Mouse (Mus musculus): Measurements from ENCODE around the gene Ppm1g.

The Ppm1g gene

DNA sequence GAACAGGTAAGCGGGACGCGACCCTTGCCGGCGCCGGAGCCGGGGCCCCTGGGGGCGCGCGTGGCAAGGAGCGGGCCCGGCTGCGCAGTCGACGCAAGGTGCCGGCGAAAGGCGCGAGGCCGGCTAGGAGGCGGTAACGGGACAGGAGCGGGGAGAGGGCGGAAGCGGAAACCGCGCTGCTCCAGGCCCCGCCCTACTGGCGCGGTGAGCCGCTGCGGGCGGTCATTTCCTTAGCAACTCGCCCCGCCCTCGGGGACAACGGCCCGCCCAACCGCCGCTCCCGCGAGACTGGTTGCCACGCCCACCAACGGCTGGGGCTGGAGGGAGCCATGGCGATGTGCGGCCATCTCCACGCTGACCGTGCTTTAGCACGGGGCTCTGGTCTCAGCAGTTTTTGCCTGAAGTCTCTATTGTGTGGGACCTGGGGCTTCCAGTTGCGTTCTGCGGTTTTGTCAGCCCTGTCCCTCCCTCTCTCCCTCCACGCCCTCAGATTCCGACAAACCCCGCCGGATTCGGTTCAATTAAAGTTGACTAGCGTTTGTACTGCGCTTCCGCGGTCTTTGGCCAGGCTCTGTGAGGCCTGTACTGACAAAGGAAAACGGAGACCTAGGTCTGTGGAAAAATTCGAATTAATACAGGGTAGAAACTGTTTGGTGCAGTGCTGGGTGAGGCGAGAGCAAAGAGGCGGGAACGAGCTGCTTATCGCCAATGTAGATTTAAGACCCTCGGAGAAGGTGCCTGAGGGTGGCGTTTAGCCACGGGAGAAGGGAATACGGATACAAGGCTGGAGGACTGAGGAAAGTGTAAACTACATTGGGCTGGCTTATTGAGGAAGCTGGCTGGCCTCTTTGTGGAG lies at the start of gene Ppm1g:
Gene Ppm1g, minus strand, starts transcription at position 240 of the 856 bp plus-strand sequence.
- peak; percentile 98 for DNase-seq (ENCODE audit: low spot score in 2 of 2)

DNA sequence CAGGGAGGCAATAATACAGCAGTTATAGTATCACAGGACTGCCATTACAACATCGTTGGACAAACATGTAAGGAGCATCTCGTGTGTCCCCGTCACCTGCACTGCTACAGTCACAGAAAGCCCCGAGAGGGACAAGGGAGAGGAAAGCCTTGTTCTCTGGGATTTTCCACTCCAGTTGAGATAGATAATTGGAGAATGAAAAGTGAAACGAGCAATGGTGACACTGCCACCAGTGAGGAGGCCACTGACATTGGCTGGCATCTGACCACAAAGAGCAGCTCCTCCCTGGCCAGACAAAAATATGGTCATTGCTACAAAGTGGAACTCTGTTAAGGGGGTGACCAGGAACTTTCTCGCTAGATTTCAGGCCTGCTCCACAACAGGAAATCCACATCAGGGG lies 47.2 kb upstream of the Ppm1g start:
- no peak for DNase-seq (ENCODE audit: low spot score in 2 of 2)

DNA sequence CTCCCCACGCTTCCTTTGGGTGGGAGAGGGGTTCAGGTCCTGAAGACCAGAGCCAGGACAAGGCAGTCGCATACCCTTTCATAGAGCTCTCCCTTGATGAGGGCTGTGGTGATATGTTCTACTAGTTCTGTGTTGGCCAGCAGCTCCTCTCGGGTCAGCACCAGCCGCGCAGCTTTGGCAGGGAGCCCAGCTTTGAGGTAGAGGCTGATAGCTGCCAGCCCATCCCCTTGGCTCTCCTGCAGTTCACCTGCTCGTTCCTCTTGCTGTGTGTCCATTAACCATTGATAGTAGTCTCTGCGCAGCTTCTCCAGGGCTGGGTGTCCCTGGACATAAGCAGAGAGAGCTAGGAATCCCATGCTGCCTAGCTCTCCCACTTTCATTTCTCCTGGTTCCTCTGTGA lies 45.6 kb upstream of the Ppm1g start:
- no peak for DNase-seq (ENCODE audit: low spot score in 2 of 2)

DNA sequence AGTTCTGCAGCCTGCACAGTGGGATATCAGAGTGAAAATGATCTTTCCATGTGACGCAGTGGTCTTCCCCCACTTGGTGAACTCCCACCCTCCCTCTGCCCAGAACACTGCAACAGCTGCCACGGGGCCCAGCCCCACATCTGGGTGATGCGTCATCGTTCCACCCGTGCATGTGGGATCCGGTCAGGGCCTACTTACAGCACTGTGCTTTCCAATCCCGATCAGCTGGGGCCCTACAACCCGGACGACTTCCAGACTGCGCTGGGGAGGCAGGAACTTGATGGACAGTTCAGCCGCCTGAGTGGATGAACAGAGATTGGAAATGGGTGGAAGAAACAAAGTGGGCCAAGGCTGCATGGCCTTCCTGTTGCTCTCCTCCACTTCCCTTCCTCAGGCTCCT lies 37.1 kb upstream of the Ppm1g start:
- no peak for DNase-seq (ENCODE audit: low spot score in 2 of 2)

DNA sequence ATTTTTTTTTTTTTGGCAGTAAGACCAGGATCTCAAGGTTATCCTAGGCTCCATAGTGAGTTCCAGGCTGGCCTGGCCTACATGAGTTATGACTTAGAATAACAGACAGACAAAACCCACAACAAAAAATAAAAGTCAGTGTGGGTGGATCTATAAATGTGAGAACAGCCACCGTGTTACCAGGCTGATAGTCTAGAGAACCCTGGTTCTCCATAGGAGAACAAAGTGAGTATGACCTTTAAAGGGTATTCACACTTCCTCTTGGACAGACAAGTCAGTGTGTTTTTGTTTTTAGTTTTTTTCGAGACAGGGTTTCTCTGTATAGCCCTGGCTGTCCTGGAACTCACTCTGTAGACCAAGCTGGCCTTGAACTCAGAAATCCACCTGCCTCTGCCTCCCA lies 35.5 kb upstream of the Ppm1g start:
- no peak for DNase-seq (ENCODE audit: low spot score in 2 of 2)

DNA sequence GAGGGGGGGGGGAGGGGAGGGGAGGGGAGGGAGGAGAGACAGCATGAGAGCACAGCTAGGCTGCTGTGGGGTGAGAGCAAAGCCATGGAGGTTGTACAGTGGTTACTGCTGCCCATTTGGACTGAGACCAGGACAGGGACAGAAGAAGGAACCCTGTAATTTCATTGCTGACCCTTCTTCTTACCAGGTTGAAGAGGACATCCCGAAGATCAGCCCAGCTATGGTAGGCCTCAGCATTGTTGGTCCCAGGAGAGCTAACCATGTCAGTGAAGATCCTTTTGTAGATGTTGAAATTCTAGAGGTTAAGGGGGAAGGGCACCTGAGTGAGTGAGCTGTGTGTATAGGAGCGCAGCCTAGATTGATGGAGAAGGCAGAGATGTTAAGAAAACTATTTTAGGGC lies 34.9 kb upstream of the Ppm1g start:
- DNase-seq (ENCODE audit: low spot score in 2 of 2): no peak

DNA sequence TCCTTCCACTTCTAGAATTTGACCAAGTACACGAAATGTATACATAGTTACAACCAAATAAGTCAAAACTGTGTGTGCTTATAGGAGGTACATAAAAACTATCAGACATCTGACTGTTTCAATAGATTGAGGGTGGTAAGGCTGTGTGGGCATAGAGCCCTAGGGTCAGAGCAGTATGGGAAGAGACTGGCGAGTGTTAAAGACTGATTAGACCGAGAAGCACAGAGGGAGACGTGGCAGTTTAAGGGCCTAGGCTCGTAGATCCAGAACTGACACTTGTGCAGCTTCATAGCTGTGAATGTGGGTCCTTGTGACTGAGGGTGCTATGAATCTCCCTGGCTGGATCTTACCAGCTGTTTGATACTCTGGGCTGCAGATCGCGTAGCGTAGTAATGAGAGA lies 34.4 kb upstream of the Ppm1g start:
- DNase-seq (ENCODE audit: low spot score in 2 of 2): no peak

DNA sequence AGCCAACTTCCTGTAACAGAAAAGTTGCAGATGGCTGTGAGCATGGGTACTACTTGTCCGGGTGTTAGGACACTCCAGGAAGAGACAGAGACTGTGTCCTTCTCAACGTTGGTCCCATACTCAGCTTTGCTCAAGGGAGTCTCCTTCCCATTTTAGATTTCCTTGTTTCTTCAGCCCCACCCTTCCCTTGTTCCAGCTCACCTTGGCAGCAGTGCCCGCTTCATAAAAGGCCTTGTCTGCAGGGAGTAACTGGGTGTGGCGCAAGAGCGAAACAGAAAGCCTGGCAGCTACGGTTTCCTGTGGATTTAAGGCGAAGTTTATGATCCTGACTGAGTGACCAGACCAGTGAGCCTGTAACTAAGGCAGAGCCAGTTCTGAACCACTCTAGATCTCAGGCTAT lies 34.0 kb upstream of the Ppm1g start:
- peak; percentile 48 to 76 for DNase-seq (ENCODE audit: low spot score in 2 of 2)

DNA sequence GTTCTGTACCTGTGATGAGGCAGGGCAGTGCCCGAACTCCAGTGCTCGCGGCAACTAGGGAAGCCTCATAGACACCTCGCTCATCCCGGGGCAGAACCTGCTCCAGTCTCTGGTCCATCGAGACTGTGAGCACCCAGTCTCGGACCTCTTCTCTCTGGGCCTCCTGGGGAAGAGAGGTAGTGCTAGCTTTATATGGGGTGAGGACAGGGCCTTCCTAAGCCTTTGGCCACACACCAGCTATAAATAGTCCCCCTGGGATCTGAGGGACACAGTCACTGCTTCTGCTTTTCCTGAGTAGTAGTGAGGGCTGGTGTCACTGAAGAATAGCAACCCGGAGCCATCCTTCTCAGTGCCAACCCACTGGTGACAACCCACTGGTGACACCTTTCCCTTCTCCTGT lies 33.3 kb upstream of the Ppm1g start:
- DNase-seq (ENCODE audit: low spot score in 2 of 2): no peak

DNA sequence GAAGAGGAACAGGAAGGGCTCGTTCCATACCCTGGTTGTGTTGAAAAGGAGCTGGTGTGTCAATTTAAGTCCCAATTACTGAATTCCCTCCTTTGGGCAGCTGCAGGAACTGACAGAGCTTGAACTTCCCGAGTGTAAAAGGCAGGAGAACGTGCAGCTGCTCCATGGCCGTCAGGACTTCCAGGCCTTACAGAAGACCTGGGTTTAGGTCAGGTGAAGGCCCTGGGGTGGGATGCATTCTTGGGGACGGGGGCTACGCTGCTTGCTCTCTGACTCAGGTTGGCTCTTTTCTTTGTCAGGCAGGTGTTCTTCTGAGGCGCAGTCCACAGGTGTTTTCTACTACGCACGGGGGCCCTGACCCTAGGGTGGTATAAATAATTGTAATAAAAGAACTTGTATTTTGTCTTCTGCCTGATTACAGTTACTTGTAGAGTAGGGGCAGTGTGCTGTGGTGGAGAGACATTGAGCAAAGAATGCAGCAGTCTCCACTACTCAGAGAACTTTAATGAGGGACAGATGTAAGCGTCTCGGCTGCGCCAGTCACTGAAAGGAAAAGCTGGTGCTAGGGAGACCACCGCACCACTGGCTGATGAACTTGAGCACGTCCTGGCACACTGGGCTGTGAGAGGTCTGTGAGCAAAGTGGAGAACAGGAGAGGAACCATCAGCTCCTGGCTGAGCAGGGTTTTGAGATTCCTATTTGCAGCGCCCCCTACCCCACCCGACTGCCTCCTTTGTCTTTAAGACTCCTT lies 32.5 kb upstream of the Ppm1g start:
- DNase-seq (ENCODE audit: low spot score in 2 of 2): no peak

DNA sequence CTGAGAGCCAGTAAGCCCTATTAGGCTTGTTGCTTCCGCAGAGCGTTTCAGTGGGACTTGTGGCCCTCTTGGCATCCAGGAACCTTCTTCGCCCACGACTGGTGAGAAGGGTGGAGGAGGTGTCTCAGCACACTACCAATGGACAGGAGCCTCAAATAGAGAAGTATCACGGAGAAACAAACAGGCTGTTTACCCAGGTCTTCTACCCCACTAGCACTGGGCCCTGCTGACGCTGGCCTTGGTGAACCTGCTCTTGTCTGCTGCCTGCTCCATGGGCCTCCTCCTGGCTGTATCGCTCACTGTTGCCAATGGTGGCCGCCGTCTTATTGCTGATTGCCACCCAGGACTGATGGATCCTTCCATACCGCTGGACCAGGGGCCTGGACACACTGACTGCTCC lies 31.7 kb upstream of the Ppm1g start:
- DNase-seq (ENCODE audit: low spot score in 2 of 2): no peak

DNA sequence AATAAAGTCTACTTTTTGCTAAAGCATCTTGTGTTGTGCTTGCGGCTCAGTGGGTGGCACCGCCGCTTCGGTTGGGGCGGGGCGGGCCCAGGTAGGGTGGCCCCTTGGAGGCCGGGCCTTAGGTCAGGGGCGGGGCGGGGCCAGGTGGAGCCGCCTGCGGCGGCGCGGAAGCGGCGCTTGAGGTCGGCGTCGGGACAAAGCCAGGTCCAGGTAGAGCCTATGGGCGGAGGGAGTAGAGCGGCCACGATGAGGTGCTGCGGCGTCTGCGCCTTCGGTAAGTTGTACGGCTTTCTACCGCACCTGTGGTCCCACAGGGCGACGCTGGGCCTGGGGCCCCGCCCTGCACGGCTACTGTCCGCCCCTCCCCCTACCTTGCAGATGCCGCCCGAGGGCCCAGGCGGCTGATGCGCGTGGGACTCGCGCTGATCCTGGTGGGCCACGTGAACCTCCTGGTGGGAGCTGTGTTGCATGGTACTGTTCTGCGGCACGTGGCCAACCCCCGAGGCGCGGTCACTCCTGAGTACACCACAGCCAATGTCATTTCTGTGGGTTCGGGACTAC lies 31.1 kb upstream of the Ppm1g start, which contains the start of gene Krtcap3:
Gene Krtcap3, plus strand, starts transcription at position 151 of the 561 bp plus-strand sequence.
- DNase-seq (ENCODE audit: low spot score in 2 of 2): peak; percentile 68 to 72

DNA sequence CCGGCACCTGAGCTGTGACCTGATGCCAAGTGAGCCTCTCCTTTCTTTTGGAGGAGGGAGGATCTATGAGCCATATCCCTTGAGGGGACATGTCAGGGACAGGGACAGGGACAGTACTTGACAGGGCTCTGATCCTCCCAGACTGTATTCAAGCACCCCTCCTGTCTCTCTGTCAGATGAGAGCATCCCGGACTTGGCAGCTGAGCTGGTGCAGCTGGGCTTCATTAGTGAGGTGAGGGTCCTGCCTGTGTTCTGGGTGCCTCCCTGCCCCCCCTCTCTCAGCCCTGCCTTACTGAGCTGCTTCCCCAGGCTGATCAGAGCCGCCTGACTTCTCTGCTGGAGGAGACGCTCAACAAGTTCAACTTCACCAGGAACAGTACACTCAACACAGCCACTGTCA lies 30.2 kb upstream of the Ppm1g start:
- DNase-seq (ENCODE audit: low spot score in 2 of 2): no peak

DNA sequence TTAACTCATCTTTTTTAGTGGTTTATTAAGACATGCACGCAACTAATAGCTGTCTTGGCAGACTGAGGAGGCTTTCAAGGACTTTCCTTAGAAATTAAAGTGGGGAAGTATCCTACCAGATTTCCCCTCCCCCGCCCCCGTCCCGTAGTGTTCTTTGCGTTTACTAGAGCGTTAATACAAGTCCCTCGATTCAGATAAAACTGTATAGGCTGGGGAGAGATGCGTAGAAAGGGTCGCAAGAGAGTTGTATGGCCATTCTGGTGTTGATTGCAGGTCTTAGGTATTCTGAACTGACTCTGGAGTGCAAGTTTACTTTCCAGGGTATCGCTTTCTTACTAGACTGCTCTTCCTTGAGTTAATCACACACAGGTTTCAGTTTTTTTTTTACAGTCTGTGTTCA lies 21.7 kb upstream of the Ppm1g start:
- no peak for DNase-seq (ENCODE audit: low spot score in 2 of 2)

DNA sequence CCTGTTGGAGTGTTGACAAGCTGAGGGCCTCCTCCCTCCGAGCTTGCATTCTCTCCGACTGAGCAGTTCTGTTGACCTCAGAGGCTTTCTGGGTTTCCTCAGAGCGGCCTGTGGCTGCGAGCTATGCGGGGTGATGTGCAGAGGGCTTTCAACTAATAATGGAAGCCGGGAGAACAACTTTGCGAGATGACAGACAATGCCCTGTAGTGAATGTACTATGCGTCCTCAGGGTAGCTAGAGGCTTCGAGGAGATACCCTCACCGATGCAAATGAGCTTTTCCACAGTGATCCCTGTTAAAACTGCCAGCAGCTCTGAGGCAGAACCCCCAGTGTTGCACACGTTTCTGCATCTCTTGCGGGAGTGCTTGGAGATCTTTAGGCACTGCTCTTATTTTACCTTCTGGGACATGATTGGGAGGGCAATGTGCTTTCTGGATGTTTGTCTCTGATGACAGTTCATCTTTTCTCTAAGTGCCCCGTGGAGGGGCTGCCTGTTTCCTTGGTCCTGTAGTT lies 21.1 kb upstream of the Ppm1g start:
- no peak for DNase-seq (ENCODE audit: low spot score in 2 of 2)

DNA sequence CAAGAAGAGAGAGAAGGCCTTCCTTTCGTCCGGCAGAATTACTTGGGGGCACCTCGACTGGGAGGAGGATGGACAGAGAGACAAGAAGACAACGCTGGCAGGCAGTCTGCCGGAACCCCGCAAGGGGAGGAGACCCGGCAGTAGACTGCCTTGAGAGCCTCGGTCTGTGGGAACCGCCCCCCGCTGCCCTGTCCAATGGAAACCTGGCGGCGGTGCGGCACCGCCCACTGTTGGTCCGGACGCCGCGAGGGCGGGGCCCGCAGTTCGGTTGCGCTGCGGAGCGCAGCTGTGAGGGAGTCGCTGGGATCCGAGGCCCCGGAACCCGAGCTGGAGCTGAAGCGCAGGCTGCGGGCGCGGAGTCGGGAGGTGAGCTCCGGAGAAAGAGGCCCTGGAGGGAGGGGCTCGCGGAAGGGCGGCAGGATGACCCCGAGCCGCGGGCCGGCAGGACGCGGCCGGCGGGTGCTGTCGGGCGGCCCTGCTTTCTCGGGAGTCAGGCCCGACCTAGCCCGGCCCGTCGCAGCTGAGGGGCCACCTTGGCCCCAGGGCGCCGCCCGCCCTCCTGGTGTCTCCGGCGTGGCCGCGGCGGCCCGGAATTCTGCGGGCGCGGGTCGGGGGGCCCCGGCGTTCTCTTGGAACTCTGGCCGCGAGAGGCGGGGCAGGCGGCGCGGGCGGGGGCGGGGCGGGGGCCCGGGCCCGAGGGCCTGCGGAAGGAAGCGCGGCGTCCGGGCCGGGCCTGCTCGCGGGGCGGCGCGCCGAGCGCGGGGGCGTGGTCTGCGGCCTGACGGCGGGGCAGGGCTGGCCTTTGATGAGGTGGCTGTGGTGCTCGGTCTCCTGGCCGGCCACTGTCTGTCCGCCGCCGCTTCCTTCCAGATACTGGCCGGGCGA lies 20.4 kb upstream of the Ppm1g start, which contains the start of the genes Nrbp1 and Gm9970:
Gene Nrbp1, plus strand, starts transcription at position 228 of the 885 bp plus-strand sequence.
Gene Gm9970, minus strand, starts transcription at position 596 of the 885 bp plus-strand sequence.
- DNase-seq (ENCODE audit: low spot score in 2 of 2): peak; percentile 90 to 95

DNA sequence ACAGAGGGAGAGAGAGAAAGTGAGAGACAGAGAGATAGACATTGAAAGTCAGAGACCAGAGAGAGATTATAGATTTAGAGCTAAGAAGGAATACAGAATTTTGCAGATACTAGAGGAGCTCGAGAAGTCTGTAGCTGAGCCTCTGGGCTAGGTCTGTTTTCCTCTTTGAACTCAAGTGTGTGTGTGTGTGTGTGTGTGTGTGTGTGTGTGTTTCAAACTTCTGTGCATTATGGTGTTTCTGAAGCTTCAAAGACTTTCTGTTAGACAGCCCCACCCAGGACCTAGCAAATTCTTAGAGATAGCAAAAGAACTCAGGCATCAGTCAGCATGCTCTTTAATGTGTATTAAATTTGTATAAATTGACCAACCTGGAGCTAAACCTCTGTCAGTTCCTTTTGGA lies 6.2 kb upstream of the Ppm1g start:
- DNase-seq (ENCODE audit: low spot score in 2 of 2): no peak

DNA sequence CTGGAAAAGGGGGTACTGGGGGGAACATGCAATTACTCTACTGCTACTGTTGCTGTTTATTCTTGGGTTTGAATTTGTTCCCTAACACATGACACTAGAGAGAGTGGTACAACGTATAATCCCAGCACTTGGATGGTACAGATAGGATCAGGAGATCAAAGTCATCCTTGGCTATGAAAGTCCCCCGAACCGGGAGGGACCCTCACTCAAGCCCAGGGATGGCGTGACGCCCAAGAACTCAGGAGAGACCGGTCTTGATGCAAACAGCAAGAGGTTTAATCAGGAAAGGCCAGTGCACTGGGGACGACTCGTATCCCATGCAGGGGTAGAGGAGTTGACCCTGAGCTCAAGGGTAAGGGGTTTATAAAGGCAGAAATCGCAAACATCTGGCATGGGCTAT lies 2.2 kb upstream of the Ppm1g start:
- DNase-seq (ENCODE audit: low spot score in 2 of 2): no peak

DNA sequence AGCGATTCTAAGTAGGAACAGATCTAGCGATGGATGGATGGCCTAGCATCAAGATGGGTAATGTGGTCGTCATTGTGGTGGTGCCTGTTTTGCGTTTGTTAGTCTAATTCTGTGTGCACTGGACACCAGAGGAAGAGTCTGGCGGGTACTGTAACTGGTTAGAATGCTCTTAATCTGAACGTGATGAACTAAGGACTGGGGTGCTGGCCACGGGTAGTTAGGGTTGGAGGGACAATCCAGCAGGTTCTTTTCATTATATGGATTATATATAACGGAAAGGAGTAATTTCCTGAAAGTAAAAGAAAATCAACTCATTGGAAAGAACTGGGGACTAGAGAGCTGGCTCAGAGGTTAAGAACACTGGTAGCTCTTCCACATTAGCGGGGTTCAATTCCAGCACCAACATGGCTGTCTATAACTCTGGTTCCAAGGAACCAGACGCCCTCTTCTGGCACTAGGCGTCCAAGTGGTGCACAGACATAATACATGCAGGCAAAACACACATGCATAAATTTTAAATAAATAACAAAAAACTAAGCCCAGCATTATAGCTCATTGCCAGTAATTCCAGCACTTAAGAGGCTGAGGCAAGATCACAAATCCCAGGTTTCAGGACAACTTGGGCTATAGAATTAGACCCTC lies 938 bp upstream of the Ppm1g start:
- DNase-seq (ENCODE audit: low spot score in 2 of 2): no peak

DNA sequence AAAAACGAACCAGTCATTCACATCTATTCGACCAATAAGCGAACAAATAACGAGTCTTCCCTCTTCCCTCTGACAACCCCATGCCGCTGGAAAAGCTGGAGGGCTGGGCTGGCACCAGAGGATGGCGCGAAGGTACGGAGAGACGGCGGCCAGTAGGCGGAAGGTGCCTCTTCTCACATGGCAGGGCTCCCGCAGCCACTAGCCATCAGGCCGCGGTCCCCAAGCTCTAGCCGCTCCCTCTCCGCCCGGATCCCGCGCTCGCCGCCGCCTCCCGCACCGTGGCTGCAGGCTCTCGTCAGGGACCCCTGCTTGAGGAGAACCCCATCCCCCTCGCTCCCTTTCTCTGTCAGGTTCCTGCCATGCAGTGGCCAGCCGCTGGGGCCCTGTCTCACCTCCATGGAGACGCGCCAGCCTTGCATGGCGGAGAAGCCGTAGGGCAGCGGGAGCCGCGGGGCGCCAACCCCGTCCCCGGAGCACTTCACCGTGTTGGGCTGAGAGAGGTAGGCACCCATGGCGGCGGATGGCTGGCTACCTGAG lies 508 bp downstream of the Ppm1g start:
- no peak for DNase-seq (ENCODE audit: low spot score in 2 of 2)

DNA sequence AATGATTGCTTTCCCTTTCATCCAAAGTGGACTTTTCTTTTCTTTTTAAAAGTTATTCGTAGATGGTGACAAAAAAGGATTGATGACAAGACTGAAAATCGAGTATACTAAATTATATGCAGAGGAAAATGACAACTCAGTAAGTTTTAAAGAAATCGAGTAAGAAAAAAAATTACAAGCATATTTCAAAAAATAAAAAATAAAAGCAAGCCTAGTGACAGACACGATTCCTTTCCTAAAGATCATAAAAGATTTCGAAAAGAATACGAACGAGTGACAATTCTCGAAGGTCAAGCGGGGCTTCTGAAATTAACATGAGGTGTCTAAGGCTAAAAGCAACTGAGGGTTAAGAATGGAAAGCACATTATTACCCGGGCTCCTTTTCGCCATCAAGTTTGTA lies 1.0 kb downstream of the Ppm1g start:
- DNase-seq (ENCODE audit: low spot score in 2 of 2): no peak
